Mouse (Mus musculus) liver, embryonic 14.5 days (tissue): ENCODE data around the gene Glmn.

Experiments used
- CTCF ChIP-seq: IDR thresholded peaks from 2 replicates; pipeline ENCODE4 v1.5.1; 2016; ENCODE audit warnings: antibody characterized with exemption, low read depth, control low read depth
- EP300 ChIP-seq: IDR thresholded peaks from 2 replicates; pipeline ENCODE4 v1.6.1; 2016; ENCODE audit warnings: antibody characterized with exemption, low read depth

DNA sequence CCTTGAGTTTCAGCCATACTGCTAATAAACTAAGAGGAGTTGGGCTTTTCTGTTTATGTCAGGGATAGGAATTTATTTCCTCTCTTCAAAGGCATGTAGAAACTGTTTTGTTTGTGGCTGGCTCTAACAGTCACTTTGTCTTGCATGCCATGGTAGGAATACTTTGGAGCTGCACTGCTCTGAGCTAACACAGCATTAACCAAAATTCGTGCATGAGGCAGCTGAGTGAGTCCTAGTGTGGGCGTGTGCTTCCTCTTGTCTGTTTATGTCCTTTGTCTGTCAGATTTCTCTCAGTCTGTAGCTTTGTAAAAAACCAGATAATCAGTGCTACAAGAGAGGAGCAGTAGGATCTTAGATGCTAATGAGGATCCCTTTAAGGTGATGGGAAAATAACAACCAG, 86.4 kb downstream of the Glmn start:
- TF ChIP-seq CTCF (no peak), EP300 (no peak)
